Comparison of ENCODE assay signal across 8 mouse cellular contexts in genomic region chr5:107722661-107723532, GRCm38 (mm10). TPM values are rescaled to one million over a fixed set of nuclear protein-coding genes. Genes with fewer than 3 reads are reported as not detected.
A peak's percentile ranks its signal among the peaks of the same experiment; 100 is the strongest.
DNase-seq lines count a peak whose midpoint lies in the region; ATAC-seq lines count a peak whose summit lies in the region.

No protein-coding gene starts in this region.

- H3K27ac ChIP-seq in lung, embryonic 15.5 days: no peak overlapping the region
- H3K27ac ChIP-seq in limb, embryonic 11.5 days (replicated peaks; ENCODE audit: low read depth, low read length): no peak overlapping the region

- WGBS in lung, embryonic 15.5 days: under 1% methylated on average over 34 of the region's 34 CpGs
- 1% methylated on average over 34 of the region's 34 CpGs for WGBS in limb, embryonic 11.5 days

- peaks cover 99% of the 10 kb centered on the region for H3K27me3 ChIP-seq in lung, embryonic 15.5 days
- H3K27me3 ChIP-seq in limb, embryonic 11.5 days (ENCODE audit: control insufficient read depth, insufficient read depth, low read length): peaks cover 90% of the 10 kb centered on the region

- intact Hi-C loops in heart, postnatal 10 days (cut with DNase I): no loop called here

- H3K4me1 ChIP-seq in lung, embryonic 15.5 days: peaks cover 73% of the 10 kb centered on the region
- H3K4me1 ChIP-seq in limb, embryonic 11.5 days (ENCODE audit: control insufficient read depth, insufficient read depth, low read length): peaks cover 32% of the 10 kb centered on the region

- H3K36me3 ChIP-seq in lung, embryonic 15.5 days: no peaks in the 10 kb centered on the region
- H3K36me3 ChIP-seq in limb, embryonic 11.5 days (ENCODE audit: control insufficient read depth, insufficient read depth, low read length): no peaks in the 10 kb centered on the region

- H3K4me2 ChIP-seq in lung, embryonic 15.5 days: peak overlapping the region; percentile 62
- H3K4me2 ChIP-seq in limb, embryonic 11.5 days (ENCODE audit: low read depth, severe bottlenecking): no peak overlapping the region; the same call in 1 of the 2 replicates

- no peak for DNase-seq in lung, adult 18-20 months
- DNase-seq in embryo, embryonic 9.5 days (ENCODE audit: extremely low spot score): peak; percentile 58
- DNase-seq in heart, postnatal 10 days: peak; percentile 37 to 48
- peak; percentile 69 for DNase-seq in limb, embryonic 11.5 days (ENCODE audit: low spot score)
- DNase-seq in neural tube, embryonic 10.5 days (ENCODE audit: extremely low spot score, low spot score): peak; percentile 72
- DNase-seq in frontal cortex, postnatal 36 days (ENCODE audit: low spot score in 2 of 2): no peak

- no peaks in the 10 kb centered on the region for H3K9me3 ChIP-seq in lung, embryonic 15.5 days
- H3K9me3 ChIP-seq in limb, embryonic 11.5 days (ENCODE audit: control insufficient read depth, low read length): no peaks in the 10 kb centered on the region

- peak overlapping the region; percentile 27 for H3K4me3 ChIP-seq in lung, embryonic 15.5 days
- H3K4me3 ChIP-seq in limb, embryonic 11.5 days (ENCODE audit: low read depth, low read length): peak overlapping the region; percentile 8; the same call in 1 of the 2 replicates

- no peak for ATAC-seq in lung, embryonic 15.5 days (ENCODE audit: borderline replicate concordance, extremely low read depth, low FRiP score, low TSS enrichment)
- ATAC-seq in limb, embryonic 11.5 days (ENCODE audit: insufficient number of reproducible peaks, low FRiP score, low TSS enrichment, low read depth): no peak
- ATAC-seq in megakaryocyte progenitor cell, adult 5-6 weeks (replicated peaks; ENCODE audit: poor library complexity): no peak

- H3K9ac ChIP-seq in lung, embryonic 15.5 days: peak overlapping the region; percentile 19; the same call in 1 of the 2 replicates
- H3K9ac ChIP-seq in limb, embryonic 11.5 days (ENCODE audit: low read length): no peak overlapping the region

RNA-seq across cellular contexts. Expression of gene Gfi1, which starts 2.9 kb away (rescaled TPM):
- polyA plus RNA-seq in lung, embryonic 15.5 days (2015; fragmentation: Nextera tagmentation; extraction: Ambion mirVana): 0.23 and 0.86 TPM in 2 replicates
- total RNA-seq in heart, postnatal 10 days (2021): under 1 TPM; 0.25 to 0.41 TPM
- polyA plus RNA-seq in limb, embryonic 11.5 days (2014; fragmentation: Nextera tagmentation; extraction: Ambion mirVana): 0.13 TPM in 1 of 2 replicates, not detected in the other
- total RNA-seq in megakaryocyte progenitor cell, adult 5-6 weeks (2015): 45.2 and 47.9 TPM in 2 replicates
- total RNA-seq in megakaryocyte progenitor cell, adult 5-6 weeks (2017): 57.9 and 61.6 TPM in 2 replicates

Comparison
In these comparisons a context has a peak if more than half of its experiments do, and no peak if none do; other contexts are left out.
1. DNase-seq: peak in embryo, embryonic 9.5 days (single experiment), heart, postnatal 10 days (2 of 2), limb, embryonic 11.5 days (single experiment) and neural tube, embryonic 10.5 days (single experiment); none in lung, adult 18-20 months (0 of 2) and frontal cortex, postnatal 36 days (0 of 2).
2. RNA of gene Gfi1, which starts 2.9 kb away (total RNA-seq): 45.2 to 61.6 TPM in megakaryocyte progenitor cell, adult 5-6 weeks; 0.25 to 0.41 TPM in heart, postnatal 10 days; every median in the first group is over 10 times any median in the second.